Mouse (Mus musculus): ENCODE measurements around the gene 1110051M20Rik.

Gene 1110051M20Rik

GRCm38 (mm10) chr2:91458252-91458672, 13.8 kb upstream of the 1110051M20Rik start:
- in situ Hi-C loops (cut with MboI, MseI) = no loop called here

- in situ Hi-C loops (cut with MboI, MseI) = no loop called here
Observed at GRCm38 (mm10) chr2:91457656-91458251, 13.2 kb upstream of the 1110051M20Rik start.

- in situ Hi-C loops (cut with MboI, MseI) = no loop called here
Observed at GRCm38 (mm10) chr2:91457259-91457655, 12.8 kb upstream of the 1110051M20Rik start, which contains the start of gene Lrp4. Lrp4 (plus strand) TSS chr2:91457511.

GRCm38 (mm10) chr2:91456491-91457100, 12.1 kb upstream of the 1110051M20Rik start:
- in situ Hi-C loops (cut with MboI, MseI) = no loop called here

GRCm38 (mm10) chr2:91455826-91456225, 11.3 kb upstream of the 1110051M20Rik start:
- in situ Hi-C loops (cut with MboI, MseI) = no loop called here

GRCm38 (mm10) chr2:91454434-91454833, 9.9 kb upstream of the 1110051M20Rik start:
- in situ Hi-C loops (cut with MboI, MseI) = no loop called here

GRCm38 (mm10) chr2:91453231-91454075, 8.9 kb upstream of the 1110051M20Rik start:
- in situ Hi-C loops (cut with MboI, MseI) = no loop called here

DNA sequence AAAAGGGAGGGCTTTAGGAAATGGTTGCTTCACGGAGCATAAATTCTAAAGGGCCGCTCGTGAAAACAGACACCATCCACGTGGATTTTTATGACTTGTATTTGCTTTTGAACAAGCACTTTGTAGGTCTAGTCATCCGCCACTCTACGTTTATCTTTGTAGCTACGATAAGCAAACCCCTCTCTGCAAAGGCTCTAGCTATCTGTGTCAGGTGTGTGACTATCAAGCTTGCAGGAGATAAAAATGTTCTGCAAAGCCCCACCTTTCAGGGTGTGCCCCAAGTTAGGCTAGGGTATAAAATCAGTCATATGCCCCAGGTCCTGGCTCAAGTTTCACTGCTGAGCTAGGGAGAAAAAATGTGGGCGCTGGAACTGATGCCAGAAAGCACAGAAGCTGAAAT, 8.2 kb upstream of the 1110051M20Rik start:
- in situ Hi-C loops (cut with MboI, MseI) = no loop called here

DNA sequence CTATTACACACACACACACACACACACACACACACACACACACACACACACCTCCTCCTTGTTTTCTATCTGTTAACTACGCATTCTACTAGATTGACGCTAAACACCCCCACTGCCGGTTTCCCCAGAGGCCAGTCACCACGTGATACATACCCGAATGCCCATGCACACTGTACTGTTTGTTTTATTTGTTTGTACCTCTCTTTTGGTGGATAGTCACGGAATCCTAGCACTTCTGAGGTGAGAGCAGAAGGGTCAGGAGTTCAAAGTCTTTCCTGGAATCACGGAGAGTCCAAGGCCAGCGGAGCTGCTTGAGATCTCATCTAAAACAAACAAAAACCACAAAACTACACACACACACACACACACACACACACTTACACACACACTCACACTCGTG, 5.8 kb upstream of the 1110051M20Rik start:
- in situ Hi-C loops (cut with MboI, MseI) = no loop called here

- in situ Hi-C loops (cut with MboI, MseI) = loop anchor here in 1 of 2 experiments (10.0 kb wide), 1 partner anchor 255 kb away; no protein-coding TSS in a partner anchor
Observed at GRCm38 (mm10) chr2:91449662-91450061, 5.2 kb upstream of the 1110051M20Rik start.

- in situ Hi-C loops (cut with MboI, MseI) = loop anchor here in 1 of 2 experiments (10.0 kb wide), 1 partner anchor 247 kb away; no protein-coding TSS in a partner anchor
Observed at GRCm38 (mm10) chr2:91442241-91442640, 2.3 kb downstream of the 1110051M20Rik start.

DNA sequence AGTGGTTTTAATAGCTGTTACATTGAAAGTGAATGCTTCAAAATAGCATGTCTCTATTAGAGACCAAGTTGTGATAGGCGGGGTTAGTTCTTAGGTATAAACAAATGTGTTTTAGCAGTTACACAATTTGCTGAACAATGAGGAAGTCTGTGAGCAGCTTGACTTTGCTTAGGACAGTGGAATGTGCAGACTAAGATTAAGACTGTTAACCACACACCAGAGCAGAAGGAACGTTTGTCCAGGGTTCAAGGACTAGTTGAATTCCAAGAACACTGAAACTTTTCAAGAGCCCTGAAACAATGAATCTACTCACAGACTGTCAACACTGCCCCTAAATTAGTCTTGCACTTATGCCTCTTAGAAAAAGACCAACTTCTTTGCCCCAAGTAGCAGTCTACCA, 2.8 kb downstream of the 1110051M20Rik start:
- in situ Hi-C loops (cut with MboI, MseI) = loop anchor here in 1 of 2 experiments (10.0 kb wide), 1 partner anchor 247 kb away; no protein-coding TSS in a partner anchor

- in situ Hi-C loops (cut with MboI, MseI) = loop anchor here in 1 of 2 experiments (10.0 kb wide), 1 partner anchor 246 kb away; no protein-coding TSS in a partner anchor
Observed at GRCm38 (mm10) chr2:91440686-91441085, 3.8 kb downstream of the 1110051M20Rik start.

DNA sequence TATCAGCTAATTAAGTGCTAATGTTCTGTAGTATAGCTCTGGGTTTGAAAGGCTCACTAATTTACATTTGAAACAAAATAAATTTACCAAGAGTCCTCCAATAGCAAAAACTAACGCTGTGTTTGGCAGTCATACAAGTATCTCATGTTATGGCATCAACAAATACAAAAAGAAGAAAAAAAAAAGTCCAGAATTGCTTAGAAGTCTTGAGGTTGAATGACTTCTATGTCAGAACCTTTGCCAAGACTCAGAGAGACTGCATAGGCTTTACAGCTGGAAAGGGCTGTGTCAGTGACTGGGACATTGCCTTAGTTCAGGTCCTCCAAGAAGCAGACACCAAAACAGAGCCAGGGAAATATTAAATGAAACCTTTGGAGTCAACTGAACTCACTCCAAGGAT, 4.6 kb downstream of the 1110051M20Rik start:
- in situ Hi-C loops (cut with MboI, MseI) = loop anchor here in 1 of 2 experiments (10.0 kb wide), 1 partner anchor 245 kb away; no protein-coding TSS in a partner anchor

- in situ Hi-C loops (cut with MboI, MseI) = no loop called here
Observed at GRCm38 (mm10) chr2:91439271-91439670, 5.2 kb downstream of the 1110051M20Rik start.

GRCm38 (mm10) chr2:91437116-91437815, 7.2 kb downstream of the 1110051M20Rik start:
- in situ Hi-C loops (cut with MboI, MseI) = no loop called here

DNA sequence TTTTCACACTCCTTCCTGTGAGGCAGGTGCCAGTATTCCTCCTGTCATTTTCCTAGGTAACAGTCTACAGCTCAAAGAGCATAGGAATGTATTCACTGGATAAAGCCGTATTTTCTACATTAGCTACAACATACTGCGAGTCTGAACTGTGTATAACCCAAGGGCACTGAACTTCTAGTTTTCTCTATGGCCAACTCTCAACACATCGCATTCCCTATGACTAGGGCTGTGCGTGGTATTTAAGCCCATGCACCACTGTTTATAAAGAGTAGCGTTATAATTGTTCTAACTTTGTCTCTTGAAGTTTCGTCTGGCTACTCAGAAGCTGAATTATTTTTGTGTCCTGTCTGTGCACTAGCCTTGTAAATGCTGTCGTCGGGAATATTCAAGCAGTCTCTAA, 7.8 kb downstream of the 1110051M20Rik start:
- in situ Hi-C loops (cut with MboI, MseI) = no loop called here

DNA sequence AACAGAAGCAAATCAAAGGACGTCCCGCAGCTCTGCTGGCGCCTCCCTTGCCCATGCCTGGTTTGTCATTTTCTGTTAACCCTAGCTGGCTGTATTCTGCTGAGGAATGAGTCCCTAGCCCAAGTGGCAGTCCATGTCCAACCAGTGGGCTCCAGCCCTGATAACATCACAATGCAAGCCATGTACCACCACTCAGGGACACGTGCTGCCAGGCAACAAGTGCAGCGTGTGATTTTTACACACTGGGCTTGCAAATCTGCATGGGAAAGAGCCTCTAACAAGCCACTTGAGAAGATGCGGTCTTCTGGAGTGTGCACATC, 13.9 kb downstream of the 1110051M20Rik start:
- in situ Hi-C loops (cut with MboI, MseI) = no loop called here

DNA sequence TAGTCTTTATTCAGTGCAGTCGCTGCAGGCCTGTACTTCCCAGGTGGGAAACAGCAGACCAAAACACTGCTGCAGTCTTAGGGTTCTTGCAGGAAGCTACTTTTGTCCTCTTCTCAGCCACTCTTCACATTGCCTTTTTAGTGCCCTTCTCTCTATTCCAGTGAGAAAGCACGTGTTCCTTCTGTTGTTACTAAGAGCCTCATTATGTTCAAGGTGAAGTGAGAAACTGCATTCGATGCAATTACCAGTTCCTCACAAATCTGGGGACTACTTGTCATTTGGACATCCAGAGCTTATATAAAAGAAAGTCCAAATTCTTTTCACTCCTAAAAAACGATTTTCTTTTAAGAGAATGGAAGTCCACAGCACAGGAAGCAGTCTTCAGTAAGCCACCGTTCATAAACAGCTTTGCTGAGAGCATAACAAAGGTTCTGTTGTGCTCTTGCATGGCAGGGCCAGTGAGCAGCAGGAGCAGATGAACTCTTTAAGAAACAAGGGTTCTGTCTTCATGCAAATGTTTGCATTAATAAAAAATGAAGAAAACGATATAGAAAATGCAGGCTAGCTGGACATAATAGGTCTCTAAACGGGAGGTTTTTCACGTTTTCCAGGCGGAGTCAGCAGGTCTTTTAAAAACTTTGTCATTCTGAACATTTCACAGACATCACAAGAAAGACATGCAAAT, 14.4 kb downstream of the 1110051M20Rik start:
- in situ Hi-C loops (cut with MboI, MseI) = no loop called here

GRCm38 (mm10) chr2:91429146-91429545, 15.4 kb downstream of the 1110051M20Rik start:
- in situ Hi-C loops (cut with MboI, MseI) = no loop called here

DNA sequence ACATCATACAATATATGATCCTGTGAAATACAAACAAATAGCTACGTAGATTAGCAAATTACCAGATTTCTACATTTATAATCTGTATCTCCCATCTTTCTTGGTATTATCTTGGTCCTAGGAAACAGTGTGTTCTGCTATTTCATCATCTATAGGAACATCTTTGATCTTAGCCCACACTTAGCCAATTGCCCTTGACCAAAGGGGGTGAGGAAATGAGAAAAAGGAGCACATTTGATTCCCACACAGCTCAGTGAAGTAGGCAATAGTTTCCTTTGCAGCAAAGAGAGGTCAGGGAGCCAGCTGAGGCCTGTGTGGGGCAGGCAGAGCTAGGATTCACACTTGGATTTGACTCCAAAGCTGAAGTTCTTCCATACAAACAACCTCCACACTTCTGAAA, 18.2 kb downstream of the 1110051M20Rik start:
- in situ Hi-C loops (cut with MboI, MseI) = no loop called here
